Mouse (Mus musculus) retina, embryonic 14.5 days (tissue): ENCODE data around the gene Rnf227.
A peak's percentile ranks its signal among the peaks of the same experiment; 100 is the strongest.

ENCODE experiments used
- DNase-seq: peaks from one replicate; pipeline ENCODE4 v3.0.0-alpha.2; 2015; ENCODE audit warnings: low spot score

Gene Rnf227

GRCm38 (mm10) chr11:69371601-69372000, 31.3 kb downstream of the Rnf227 start:
- no peak for DNase-seq

GRCm38 (mm10) chr11:69372056-69372779, 32.0 kb downstream of the Rnf227 start:
- no peak for DNase-seq

GRCm38 (mm10) chr11:69372780-69373170, 32.5 kb downstream of the Rnf227 start:
- peak; percentile 47 for DNase-seq

GRCm38 (mm10) chr11:69373223-69373965, 33.1 kb downstream of the Rnf227 start:
- DNase-seq = no peak

GRCm38 (mm10) chr11:69375646-69376045, 35.4 kb downstream of the Rnf227 start:
- DNase-seq = no peak

- DNase-seq = no peak
Measured at GRCm38 (mm10) chr11:69377766-69378165, 37.5 kb downstream of the Rnf227 start.

- no peak for DNase-seq
Measured at GRCm38 (mm10) chr11:69379600-69379999, 39.3 kb downstream of the Rnf227 start.

- DNase-seq = no peak
Measured at GRCm38 (mm10) chr11:69381356-69381755, 41.1 kb downstream of the Rnf227 start.

- no peak for DNase-seq
Measured at GRCm38 (mm10) chr11:69382478-69383105, 42.3 kb downstream of the Rnf227 start.

- no peak for DNase-seq
Measured at GRCm38 (mm10) chr11:69384979-69385378, 44.7 kb downstream of the Rnf227 start.

- no peak for DNase-seq
Measured at GRCm38 (mm10) chr11:69386758-69387157, 46.5 kb downstream of the Rnf227 start.

GRCm38 (mm10) chr11:69388680-69389079, 48.4 kb downstream of the Rnf227 start:
- no peak for DNase-seq

- DNase-seq = no peak
Measured at GRCm38 (mm10) chr11:69389531-69390399, 49.5 kb downstream of the Rnf227 start.

- peak; percentile 92 for DNase-seq
Measured at GRCm38 (mm10) chr11:69390400-69391034, 50.3 kb downstream of the Rnf227 start.
